Mouse (Mus musculus): ENCODE data around the gene Iars.
"Not testable (repeated sequence)": the region's sequence is repeated elsewhere in the genome, so short reads cannot be mapped to it uniquely, and the experiment has no call there.

The Iars gene

GRCm38 (mm10) chr13:49736430-49736829 is 54.5 kb downstream of the Iars start:
- DNase-seq (ENCODE audit: low spot score), result no peak

GRCm38 (mm10) chr13:49738011-49738410 is 56.1 kb downstream of the Iars start:
- no peak for DNase-seq (ENCODE audit: low spot score)

GRCm38 (mm10) chr13:49741285-49742040 is 59.6 kb downstream of the Iars start:
- no peak for DNase-seq (ENCODE audit: low spot score)

- DNase-seq (ENCODE audit: low spot score), result no peak
Observed at GRCm38 (mm10) chr13:49756591-49756990, 74.7 kb downstream of the Iars start.

GRCm38 (mm10) chr13:49757966-49758365 is 76.1 kb downstream of the Iars start:
- no peak for DNase-seq (ENCODE audit: low spot score)

- no peak for DNase-seq (ENCODE audit: low spot score)
Observed at GRCm38 (mm10) chr13:49760675-49761074, 78.8 kb downstream of the Iars start.

GRCm38 (mm10) chr13:49762208-49762607 is 80.3 kb downstream of the Iars start:
- no peak for DNase-seq (ENCODE audit: low spot score)

- no peak for DNase-seq (ENCODE audit: low spot score)
Observed at GRCm38 (mm10) chr13:49765306-49765705, 83.4 kb downstream of the Iars start.

- DNase-seq (ENCODE audit: low spot score), result no peak
Observed at GRCm38 (mm10) chr13:49766269-49766668, 84.4 kb downstream of the Iars start.

- no peak for DNase-seq (ENCODE audit: low spot score)
Observed at GRCm38 (mm10) chr13:49768048-49768447, 86.1 kb downstream of the Iars start.

- DNase-seq (ENCODE audit: low spot score), result no peak
Observed at GRCm38 (mm10) chr13:49769111-49769510, 87.2 kb downstream of the Iars start.

- DNase-seq (ENCODE audit: low spot score), result not testable (repeated sequence)
Observed at GRCm38 (mm10) chr13:49771536-49771935, 89.6 kb downstream of the Iars start.
